Mouse (Mus musculus) frontal cortex, postnatal 10 days (tissue): Measurements from ENCODE around the gene Kif5c.

ENCODE experiments used
- DNase-seq, 2 experiments: peaks; one replicate each; pipeline ENCODE4 v3.0.0; 2022; ENCODE audit warnings: low spot score in 2 of 2, mixed read lengths in 1 of 2

Kif5c gene

DNA sequence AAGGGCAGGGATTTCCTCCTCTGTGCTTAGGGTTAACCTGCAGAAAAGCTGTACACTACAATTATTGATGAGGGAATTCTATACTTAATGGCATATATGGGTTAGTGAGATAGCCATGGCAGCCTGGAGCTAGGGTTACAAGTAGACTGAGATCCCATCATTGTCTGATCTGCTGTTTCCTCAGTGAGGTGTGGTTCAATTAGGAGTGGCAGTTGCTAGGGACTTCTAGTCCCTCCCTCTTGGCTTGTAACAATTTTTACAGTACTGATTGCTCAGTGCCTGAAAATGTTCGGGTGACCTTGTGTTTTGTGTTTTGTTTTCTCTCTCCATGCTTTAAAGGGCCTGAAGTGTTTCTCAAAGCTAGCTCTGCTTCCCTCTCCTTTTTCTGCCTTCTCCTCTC is 2.1 kb downstream of the Kif5c start:
- no peak for DNase-seq

DNA sequence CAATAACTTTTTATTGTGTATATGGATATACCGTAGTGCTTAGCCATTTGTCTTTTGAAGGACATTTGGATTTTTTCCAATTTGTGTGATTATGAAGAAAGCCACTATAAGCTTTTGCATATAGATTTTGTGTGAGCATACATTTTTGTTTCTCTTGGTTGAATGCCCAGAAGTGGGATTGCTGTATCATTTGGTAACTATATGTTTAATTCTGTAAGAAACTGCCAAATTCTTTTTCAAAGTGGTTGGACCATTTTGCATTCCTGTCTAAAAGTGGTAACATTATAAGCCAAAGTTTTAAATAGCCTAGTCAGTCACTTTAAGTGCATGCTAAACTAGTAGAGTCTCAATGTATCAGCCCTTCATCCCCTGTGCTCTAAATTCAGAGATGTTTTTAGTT is 6.5 kb downstream of the Kif5c start:
- DNase-seq = no peak

- DNase-seq = no peak
Measured at GRCm38 (mm10) chr2:49627611-49628010, 8.5 kb downstream of the Kif5c start.

- no peak for DNase-seq
Measured at GRCm38 (mm10) chr2:49628094-49628705, 9.1 kb downstream of the Kif5c start.

DNA sequence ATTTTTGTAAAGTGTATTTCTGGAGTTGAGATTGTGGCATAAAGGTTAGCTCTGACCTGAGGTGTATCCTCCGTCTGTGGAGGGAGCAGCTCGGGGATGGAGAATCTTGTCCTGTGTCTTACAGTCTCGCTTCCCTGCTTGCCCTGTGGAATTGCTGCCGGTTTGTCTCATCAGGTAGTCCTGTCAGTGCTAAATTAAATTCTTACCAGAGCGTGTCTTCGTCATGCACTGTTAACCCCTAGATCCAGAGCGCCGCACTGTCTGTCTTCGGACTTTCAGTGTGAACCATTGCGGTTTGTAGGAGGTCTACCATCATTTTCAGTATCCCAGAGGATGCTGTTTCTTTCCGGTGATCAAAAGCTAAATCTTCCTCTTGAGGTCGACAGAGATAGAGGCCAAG is 10.1 kb downstream of the Kif5c start:
- no peak for DNase-seq

- no peak for DNase-seq
Measured at GRCm38 (mm10) chr2:49630636-49631035, 11.5 kb downstream of the Kif5c start.

GRCm38 (mm10) chr2:49633231-49633630 is 14.1 kb downstream of the Kif5c start:
- no peak for DNase-seq

DNA sequence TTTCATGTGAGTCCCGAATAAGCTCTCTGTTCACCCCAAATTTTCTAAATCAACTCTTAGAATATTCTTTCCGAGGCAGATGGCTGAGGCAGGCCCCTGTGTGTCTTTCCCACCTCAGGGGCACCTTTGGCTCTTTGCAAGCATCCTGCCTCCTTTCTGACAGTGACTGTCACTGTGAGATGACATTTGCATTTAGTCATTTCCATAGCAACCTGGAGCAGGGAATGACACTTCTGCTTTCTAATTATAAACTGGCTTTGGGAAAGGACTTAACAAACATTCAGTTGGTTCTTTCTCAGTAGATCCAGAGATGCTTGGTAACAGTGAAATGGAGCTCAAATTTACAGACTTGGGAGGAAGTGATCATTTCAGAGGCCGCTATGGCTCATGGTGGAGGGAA is 23.7 kb downstream of the Kif5c start:
- DNase-seq = no peak

GRCm38 (mm10) chr2:49643756-49644155 is 24.7 kb downstream of the Kif5c start:
- no peak for DNase-seq

DNA sequence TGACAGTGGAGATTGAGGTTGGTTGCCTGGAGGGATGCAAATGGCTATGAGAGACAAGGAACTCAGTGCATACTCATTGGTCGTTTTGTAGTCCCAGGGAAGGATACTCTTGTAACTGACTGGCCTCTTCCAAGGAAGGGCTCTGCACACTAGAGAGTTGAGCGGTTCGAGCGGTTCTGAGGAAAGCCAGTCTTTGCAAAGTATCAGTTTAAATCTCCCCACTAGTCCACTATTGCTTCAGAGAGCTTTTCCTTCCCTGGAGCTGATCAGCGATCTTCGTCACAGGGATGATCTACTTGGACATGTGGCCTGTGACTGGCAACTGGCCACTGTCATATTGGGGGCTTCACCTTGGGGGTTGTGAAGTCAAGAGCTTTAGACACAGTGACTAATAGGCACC is 28.5 kb downstream of the Kif5c start:
- no peak for DNase-seq

DNA sequence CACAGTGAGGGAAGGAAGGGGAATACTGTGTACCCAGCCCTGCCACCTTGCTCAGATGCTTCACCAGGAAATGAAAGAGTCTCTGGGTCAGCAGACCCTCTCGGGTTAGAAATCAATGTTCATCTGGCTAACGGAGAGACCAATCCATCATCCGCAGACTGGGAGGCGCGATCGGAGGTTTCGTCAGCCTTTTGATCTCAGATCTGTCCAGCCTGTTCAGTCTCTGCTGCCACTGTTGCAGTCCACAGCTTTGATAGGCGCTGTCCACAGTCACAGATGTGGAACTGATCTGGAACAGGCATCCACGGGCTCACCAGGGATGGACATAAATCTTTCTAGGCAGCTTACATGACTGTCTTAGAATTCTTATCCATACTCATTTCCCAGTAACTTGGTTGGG is 29.2 kb downstream of the Kif5c start:
- DNase-seq = no peak

DNA sequence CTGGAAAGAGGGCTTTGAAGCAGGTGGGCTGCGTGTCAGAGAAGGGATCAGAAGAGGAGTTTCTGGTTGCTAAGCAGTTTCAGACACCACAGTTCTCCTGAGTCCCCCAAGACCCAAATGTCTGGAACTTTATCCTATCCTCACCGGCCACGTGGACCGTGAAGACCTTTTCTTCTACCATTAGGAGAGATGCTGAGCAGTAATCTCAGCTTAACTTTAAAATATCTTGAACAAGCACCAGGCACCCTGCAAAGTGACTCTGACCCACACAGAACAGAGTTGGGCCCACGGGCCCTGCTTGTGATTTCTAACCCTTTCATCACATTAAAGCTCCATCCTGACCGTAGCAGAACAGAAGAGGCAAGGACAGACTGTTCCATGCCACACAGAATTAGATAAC is 29.7 kb downstream of the Kif5c start:
- no peak for DNase-seq

GRCm38 (mm10) chr2:49649211-49649610 is 30.1 kb downstream of the Kif5c start:
- no peak for DNase-seq

GRCm38 (mm10) chr2:49651737-49652136 is 32.6 kb downstream of the Kif5c start:
- no peak for DNase-seq

DNA sequence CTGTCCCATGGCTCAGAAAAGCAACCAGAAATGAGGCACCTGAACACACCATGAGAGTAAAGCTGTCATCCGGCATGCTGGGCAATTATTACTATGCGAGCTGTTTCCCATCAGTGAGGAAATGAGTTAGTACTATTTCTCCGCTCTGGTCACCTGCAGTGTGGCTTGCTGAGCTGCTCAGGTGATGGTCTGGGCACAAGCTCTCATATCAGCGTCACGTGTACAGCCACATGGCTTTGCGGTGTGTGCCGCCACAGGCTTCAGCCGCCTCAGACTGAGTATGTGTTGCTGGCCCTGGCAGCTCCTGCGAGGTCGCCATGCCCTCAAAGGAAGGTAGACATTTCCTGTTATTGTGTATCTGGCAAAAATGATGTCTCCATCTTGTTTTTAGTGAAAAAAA is 35.5 kb downstream of the Kif5c start:
- no peak for DNase-seq

GRCm38 (mm10) chr2:49655195-49655873 is 36.2 kb downstream of the Kif5c start:
- DNase-seq = no peak

DNA sequence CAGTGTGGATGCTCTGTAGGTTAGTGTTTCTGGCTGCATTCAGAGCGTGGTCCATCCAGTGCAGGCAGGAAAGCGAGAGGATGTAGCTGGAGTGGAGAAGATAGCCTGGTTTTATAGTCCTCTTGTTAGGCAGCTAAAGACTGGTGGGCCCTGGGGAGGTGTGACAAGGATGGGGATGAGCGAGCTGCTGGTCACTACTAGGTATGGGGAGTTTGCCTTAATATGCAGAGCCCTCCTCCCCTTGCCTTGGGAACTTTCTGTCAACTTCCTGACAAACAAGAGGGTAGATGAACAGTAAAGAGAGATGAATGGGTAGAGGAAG is 36.7 kb downstream of the Kif5c start:
- no peak for DNase-seq

GRCm38 (mm10) chr2:49656988-49657387 is 37.9 kb downstream of the Kif5c start:
- no peak for DNase-seq

DNA sequence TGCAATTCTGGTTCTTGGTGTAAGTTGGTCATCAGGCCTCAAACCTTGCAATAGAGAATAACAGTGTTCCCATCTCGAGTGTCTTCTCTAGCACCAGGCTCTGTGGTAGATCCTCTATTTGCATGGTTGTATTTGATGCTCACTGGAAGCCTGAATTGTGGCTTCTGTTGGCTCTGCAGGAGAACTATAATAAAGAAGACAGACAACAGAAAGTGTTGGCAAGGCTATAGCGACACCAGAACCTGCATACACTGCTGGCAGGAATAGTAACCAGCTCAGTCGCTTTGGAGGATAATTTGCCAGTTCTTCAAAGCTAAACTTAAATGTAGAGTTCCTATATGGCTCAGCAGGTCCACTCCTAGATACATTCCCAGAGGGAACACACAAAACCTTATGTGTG is 38.6 kb downstream of the Kif5c start:
- no peak for DNase-seq

- DNase-seq = peak in 1 of 2 experiments; percentile 4
Measured at GRCm38 (mm10) chr2:49658988-49659387, 39.9 kb downstream of the Kif5c start.

- peak in 1 of 2 experiments; percentile 1 for DNase-seq
Measured at GRCm38 (mm10) chr2:49659964-49660363, 40.9 kb downstream of the Kif5c start.

GRCm38 (mm10) chr2:49660375-49660923 is 41.4 kb downstream of the Kif5c start:
- peak in 1 of 2 experiments; percentile 3 for DNase-seq

DNA sequence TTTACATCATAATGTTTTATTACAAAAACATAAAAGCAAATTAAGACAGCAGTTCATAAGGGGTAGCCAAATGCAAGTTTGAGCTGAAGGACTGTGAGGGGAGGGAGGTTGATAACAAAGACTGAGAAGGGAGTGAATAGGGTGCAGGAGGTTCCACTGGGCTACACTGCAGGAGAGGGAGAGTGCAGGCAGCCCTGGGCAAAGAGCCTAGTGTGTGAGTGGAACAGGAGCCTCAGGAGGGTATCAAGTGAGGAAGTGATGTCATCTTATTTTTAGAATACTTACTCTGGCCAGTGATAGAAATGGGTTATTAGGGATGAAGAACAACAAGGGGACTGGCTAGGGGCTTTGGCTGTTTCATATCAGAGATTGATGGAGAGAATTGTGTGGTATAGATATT is 42.2 kb downstream of the Kif5c start:
- peak in 1 of 2 experiments; percentile 3 for DNase-seq

DNA sequence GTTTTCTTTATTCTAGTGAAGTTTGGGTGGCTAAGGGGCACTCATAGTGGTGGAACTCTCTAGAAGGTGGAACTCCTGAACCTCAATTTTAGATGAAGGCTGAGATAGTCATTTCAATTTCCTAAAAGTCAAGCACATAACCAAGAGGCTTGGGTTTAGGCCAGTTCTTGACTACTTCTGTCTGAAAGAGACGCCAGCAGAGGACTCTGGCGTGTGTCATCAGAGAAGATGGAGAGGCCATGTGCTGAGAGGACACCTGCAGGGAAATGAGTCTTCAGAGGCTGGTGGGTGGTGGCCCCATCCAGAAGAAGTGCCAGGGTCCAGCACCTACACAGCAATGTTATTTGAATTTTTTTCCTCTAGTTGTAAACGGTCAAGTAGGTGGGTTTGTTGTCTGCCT is 42.8 kb downstream of the Kif5c start:
- DNase-seq = no peak
